Mouse (Mus musculus) lung, postnatal 10 days (tissue): ENCODE results near the gene Eif1ad.
"Not testable (repeated sequence)": the region's sequence is repeated elsewhere in the genome, so short reads cannot be mapped to it uniquely, and the experiment has no call there.

ENCODE experiments used
- DNase-seq: peaks from one replicate; pipeline ENCODE4 v3.0.0; 2021

Eif1ad gene

GRCm38 (mm10) chr19:5383326-5383725, 16.8 kb downstream of the Eif1ad start:
- DNase-seq = no peak

- no peak for DNase-seq
Measured at GRCm38 (mm10) chr19:5384715-5385114, 18.2 kb downstream of the Eif1ad start.

DNA sequence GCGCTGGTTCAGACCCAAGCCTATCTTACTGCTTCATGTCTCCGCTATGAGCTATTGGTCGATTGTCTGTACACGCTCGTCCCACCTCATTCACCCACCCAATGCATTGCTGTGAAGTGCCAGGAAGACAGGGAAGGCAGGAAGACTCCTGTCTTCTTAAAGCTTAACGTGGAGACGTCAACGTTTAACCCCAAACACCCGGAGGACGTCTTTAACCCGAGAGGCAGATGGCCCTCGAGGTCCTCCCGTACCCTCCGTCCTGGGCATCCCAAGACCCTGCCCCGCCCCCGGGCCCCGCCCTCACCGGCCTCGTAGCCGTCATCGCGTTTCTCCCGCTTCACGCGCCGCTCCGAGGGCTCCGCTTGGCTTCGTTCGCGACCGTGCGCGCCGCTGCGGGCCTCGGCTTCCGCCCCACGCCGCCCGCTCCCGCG, 21.5 kb downstream of the Eif1ad start:
- peak; percentile 56 for DNase-seq

DNA sequence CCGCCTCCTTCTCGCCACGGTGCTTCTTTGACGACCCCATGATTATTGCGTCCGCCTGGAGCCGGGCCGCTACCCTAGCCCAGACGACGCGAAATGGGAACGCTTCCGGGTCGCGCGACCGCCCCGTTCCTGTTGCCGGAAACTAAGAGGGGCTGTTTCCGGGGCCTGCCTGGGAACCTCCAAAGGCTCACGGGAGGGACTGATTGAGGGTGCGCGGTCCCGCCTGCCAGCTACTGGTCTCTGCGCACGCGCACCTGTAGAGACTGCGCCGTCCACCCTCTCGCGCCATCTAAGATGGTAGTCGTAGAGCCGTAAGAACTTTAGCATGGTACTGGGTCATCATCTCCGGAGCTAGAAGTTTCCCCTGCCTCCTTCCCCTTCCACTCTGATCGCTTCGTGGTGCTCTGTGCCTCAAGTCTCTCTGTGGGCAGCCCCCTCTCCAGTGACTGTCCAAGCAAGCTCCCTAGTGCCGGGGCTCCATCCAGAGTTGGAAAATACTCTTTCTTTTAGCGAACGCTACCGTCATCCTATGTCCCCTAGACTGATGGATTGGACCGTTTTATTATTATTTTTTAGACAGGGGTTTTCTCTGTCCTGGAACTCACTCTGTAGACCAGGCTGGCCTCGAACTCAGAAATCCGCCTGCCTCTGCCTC, 22.2 kb downstream of the Eif1ad start, which contains the start of gene Sart1:
Sart1 (minus strand) TSS at position 116 of the 655 bp plus-strand sequence.
- peak; percentile 97 for DNase-seq

DNA sequence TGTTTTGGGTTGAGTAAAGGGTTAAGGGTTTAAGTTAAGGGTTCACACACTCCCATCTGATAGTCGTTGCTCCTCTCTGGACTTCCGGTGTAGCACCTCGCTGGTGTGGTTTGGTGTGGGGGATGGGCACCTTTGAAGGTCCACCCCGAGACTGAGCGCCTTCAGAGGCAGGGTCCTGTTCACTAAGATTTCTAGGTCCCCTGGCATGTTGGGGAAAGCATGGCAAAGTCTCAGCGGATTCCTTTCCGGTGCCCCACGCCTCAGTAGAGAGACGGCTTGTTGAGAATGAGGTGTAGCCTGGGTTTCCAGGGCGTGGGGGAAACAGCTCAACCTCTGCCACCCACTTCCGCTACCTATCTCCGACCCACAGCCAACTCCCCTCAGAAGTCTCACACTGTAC, 23.1 kb downstream of the Eif1ad start:
- DNase-seq = peak; percentile 61

DNA sequence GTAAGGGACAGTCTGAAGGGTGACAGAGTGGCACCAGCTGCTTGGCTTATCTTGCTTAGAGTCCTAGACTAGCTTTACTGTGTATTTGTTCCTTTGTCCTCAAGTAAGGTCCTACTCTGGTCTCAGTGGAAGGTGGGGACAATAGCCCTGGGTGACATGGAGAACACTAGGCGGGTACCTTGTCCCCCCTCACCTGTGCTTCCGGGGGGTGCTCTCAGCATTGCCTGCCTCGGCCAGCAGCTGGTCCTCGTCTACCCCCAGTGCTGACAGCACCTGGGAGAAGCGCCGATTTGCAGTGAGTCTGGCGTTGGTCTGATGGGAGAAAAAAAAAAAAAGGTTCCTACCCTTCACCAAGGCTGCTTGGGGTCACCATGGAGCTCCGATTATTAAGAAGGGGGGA, 23.9 kb downstream of the Eif1ad start:
- no peak for DNase-seq

- peak; percentile 67 for DNase-seq
Measured at GRCm38 (mm10) chr19:5392892-5393291, 26.4 kb downstream of the Eif1ad start.

DNA sequence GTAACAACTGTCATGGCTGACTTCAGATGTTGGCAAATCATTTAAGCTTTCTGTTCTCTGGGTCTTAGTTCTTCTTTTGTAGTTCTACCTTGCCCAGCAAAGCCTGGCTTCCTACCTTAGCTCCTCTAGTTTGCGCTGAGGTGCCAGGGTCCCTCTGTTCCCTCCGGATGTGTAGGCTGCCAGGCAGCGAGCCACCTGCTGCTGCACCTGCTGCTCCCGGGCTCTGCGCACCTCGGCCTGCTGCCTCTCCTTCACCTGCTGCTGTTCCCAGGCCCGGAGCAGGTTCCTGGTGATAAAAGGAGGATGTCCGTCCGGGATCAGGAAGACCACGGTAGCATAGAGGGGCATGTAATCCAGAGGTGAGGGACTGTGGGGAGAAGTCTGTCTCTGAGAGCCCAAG, 27.6 kb downstream of the Eif1ad start:
- DNase-seq = no peak

GRCm38 (mm10) chr19:5395371-5395770, 28.8 kb downstream of the Eif1ad start:
- DNase-seq = no peak

DNA sequence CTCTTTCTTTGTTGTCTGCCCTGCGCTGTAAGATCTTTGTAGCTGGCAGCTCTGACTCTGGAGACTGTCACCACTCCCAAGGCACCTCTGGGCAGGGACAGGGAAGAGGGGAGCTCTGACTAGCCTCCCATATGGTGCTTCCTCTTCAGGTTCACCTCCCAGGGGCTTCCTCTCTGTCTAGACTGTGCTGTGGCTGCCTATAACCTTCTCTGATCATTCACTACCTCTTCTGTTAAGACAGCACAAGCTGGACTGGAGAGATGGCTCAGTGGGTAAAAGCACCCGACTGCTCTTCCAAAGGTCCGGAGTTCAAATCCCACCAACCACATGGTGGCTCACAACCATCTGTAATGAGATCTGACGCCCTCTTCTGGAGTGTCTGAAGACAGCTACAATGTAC, 34.5 kb downstream of the Eif1ad start:
- DNase-seq = not testable (repeated sequence)

- no peak for DNase-seq
Measured at GRCm38 (mm10) chr19:5402293-5402692, 35.8 kb downstream of the Eif1ad start, which contains the start of gene Tsga10ip. Gene Tsga10ip (minus strand): TSS chr19:5402526.

- DNase-seq = no peak
Measured at GRCm38 (mm10) chr19:5405924-5406323, 39.4 kb downstream of the Eif1ad start.

GRCm38 (mm10) chr19:5406531-5407126, 40.1 kb downstream of the Eif1ad start:
- DNase-seq = not testable (repeated sequence)

- peak; percentile 80 for DNase-seq
Measured at GRCm38 (mm10) chr19:5407133-5407532, 40.6 kb downstream of the Eif1ad start.

DNA sequence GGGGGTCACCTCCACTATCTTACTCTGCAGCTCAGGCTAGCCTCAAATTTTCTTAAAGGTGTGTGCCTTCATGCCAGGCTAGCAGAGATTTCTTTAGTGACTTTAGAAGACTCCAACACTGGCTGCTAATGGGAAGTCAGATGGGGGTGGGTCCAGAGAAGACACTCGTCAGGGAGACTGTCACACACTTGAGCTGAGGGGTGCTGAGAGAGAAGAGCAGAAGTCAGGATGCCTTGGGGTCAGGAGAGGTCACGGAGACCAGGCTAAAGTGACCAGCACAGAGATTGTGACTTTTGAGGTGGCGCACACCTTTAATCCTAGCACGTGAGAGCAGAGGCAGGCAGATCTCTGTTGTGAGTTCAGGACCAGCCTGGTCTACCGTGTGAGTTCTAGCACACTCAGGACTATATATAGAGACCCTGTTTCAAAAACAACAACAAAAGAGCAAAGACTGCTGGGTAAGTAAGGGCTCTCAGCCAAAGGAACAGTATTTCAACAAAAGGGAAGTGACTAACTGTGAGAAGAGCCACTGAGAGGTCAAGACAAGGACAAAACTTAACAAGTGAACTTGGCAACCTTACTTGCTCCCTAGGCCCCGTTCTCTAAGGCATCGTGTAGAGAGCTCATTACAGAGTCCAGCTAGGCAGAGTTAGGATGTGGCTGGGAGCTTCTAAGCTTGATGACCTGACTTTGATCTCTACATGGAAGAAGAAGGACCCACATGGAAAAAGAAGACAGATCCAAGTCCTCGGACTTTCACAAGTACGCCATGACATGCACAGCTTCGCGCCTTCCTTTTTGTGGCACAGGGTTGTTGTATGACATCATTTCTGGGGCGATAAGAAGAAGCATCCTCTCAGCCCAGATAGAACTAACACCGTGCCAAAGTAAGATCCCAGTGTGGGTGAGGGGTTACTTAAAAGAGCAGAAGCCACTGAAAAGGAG, 41.8 kb downstream of the Eif1ad start:
- DNase-seq = peak; percentile 61

GRCm38 (mm10) chr19:5409068-5409467, 42.5 kb downstream of the Eif1ad start:
- DNase-seq = peak; percentile 81

- peak; percentile 69 for DNase-seq
Measured at GRCm38 (mm10) chr19:5410641-5411040, 44.1 kb downstream of the Eif1ad start.

- DNase-seq = no peak
Measured at GRCm38 (mm10) chr19:5411961-5412360, 45.4 kb downstream of the Eif1ad start.

- DNase-seq = no peak
Measured at GRCm38 (mm10) chr19:5413840-5414239, 47.3 kb downstream of the Eif1ad start.

GRCm38 (mm10) chr19:5414534-5414957, 48.0 kb downstream of the Eif1ad start:
- peak; percentile 65 for DNase-seq

DNA sequence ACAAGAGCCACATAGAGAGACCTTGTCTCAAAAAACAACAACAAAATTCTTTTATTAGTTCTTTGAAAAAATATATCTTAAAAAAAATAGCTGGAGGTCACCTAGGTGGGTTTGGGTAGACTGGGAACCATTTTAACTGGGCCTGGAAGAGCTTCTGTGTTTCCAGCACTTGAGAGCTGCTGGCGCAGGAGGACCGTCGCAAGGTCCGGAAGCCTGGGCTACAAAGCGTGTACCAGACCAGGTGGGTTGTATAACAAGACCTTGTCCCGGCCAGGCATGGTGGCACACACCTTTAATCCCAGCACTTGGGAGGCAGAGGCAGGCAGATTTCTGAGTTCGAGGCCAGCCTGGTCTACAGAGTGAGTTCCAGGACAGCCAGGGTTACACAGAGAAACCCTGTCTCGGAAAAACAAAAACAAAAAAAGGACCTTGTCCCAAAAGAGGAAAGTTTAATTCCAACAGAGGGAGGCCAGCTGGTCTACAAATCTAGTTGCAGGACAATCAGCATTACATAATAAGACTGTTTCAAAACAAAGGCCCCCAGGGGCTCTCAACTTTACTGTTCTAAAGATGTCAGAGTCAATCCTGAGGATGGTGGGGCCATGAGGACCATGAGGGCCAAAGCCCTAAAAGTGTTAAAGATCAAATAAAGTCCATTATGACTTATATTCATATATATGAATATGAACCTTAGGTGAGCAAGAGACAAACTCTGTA, 52.4 kb downstream of the Eif1ad start:
- no peak for DNase-seq

GRCm38 (mm10) chr19:5419630-5420029, 53.1 kb downstream of the Eif1ad start:
- no peak for DNase-seq

DNA sequence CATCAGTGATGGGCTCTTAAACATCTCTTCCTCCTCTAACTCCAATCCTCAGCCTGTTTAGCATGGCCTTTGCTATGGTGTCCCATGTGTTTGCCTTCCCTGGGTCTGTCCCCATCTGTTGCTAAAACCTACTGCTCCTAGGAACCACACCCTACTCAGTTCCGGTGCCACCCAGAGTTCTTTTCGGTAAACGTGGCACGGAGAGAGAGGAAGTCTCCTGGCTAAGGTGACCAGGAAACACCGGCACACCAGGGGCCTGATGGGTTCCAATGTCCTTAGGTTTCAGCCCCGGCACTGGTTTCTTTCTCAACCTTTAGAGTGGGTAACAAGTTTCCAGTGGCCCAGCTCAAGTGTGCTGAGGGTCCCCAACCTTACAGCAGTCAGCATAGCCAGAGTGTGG, 54.0 kb downstream of the Eif1ad start:
- DNase-seq = no peak
